Mouse (Mus musculus) limb, embryonic 14.5 days (tissue): ENCODE measurements around the gene Emg1. TPM values are rescaled to one million over a fixed set of nuclear protein-coding genes. Genes with fewer than 3 reads are reported as not detected.

Experiments used
- ATAC-seq: fragments of 200-750 bp; cut with Nextera tagmentation; 2 replicates; pipeline ENCODE4 v1.8.0; 2017; ENCODE audit warnings: low read depth, moderate number of reproducible peaks, moderate TSS enrichment; ENCODE audit not compliant: low FRiP score
- DNase-seq: peaks from one replicate; pipeline ENCODE4 v3.0.0-alpha.2; 2015; ENCODE audit warnings: low spot score
- H3K27ac ChIP-seq: fragments of 300-500 bp; sonication (generic); replicated peaks from 2 replicates; pipeline ENCODE4 v1.5.1; 2014; ENCODE audit warnings: low read depth, mild to moderate bottlenecking, low read length, moderate library complexity, mixed read lengths
- H3K27me3 ChIP-seq: fragments of 300-500 bp; sonication (generic); 2 replicates; pipeline ENCODE4 v1.6.1; 2014; ENCODE audit warnings: low read length, mixed read lengths; ENCODE audit not compliant: control insufficient read depth, insufficient read depth
- H3K36me3 ChIP-seq: fragments of 300-500 bp; sonication (generic); 2 replicates; pipeline ENCODE4 v1.6.1; 2014; ENCODE audit warnings: mild to moderate bottlenecking, low read length, moderate library complexity, mixed read lengths; ENCODE audit not compliant: control insufficient read depth, insufficient read depth
- H3K4me1 ChIP-seq: fragments of 300-500 bp; sonication (generic); 2 replicates; pipeline ENCODE4 v1.6.1; 2014; ENCODE audit warnings: antibody characterized with exemption, low read length, mixed read lengths; ENCODE audit not compliant: control insufficient read depth, insufficient read depth
- H3K4me2 ChIP-seq: fragments of 300-500 bp; sonication (generic); replicated peaks from 2 replicates; pipeline ENCODE4 v1.6.1; 2014; ENCODE audit warnings: low read depth, mild to moderate bottlenecking, low read length, moderate library complexity; ENCODE audit not compliant: severe bottlenecking
- H3K4me3 ChIP-seq: fragments of 300-500 bp; sonication (generic); replicated peaks from 2 replicates; pipeline ENCODE4 v1.5.1; 2014; ENCODE audit warnings: low read length
- H3K9ac ChIP-seq: fragments of 300-500 bp; sonication (generic); 2 replicates; pipeline ENCODE4 v1.6.1; 2014; ENCODE audit warnings: mild to moderate bottlenecking, low read depth, low read length, moderate library complexity; ENCODE audit not compliant: severe bottlenecking
- H3K9me3 ChIP-seq: fragments of 300-500 bp; sonication (generic); 2 replicates; pipeline ENCODE4 v1.6.1; 2016; ENCODE audit warnings: low read length; ENCODE audit not compliant: control insufficient read depth
- POLR2A ChIP-seq: fragments of 200-500 bp; IDR thresholded peaks from 2 replicates; pipeline ENCODE4 v1.8.0; 2012; ENCODE audit warnings: inconsistent platforms, mild to moderate bottlenecking, moderate library complexity, borderline replicate concordance; ENCODE audit not compliant: insufficient read depth, insufficient read length; ENCODE audit errors: extremely low read depth
- WGBS: fragments of 180-500 bp; shearing (Covaris S2); extraction: QIAGEN DNeasy Blood & Tissue Kit; methylation state at CpG from one replicate; pipeline ENCODE4 v1.1.7; 2014; 5-methylcytosine and 5-hydroxymethylcytosine counted together
- polyA plus RNA-seq, 2 experiments: library from polyadenylated mRNA; depleted of rRNA in 1 of 2; stranded (reverse) in 1 of 2; unstranded in 1 of 2; fragments of >200 nt; fragmentation: Nextera tagmentation in 1 of 2; extraction: Ambion mirVana in 1 of 2; gene quantifications; 2 replicates each; pipeline versions ENCODE4 v1.2.1 to v1.2.3; 2012 to 2014

Gene Emg1
- polyA plus RNA-seq, 2 experiments = 148 to 185 TPM

DNA sequence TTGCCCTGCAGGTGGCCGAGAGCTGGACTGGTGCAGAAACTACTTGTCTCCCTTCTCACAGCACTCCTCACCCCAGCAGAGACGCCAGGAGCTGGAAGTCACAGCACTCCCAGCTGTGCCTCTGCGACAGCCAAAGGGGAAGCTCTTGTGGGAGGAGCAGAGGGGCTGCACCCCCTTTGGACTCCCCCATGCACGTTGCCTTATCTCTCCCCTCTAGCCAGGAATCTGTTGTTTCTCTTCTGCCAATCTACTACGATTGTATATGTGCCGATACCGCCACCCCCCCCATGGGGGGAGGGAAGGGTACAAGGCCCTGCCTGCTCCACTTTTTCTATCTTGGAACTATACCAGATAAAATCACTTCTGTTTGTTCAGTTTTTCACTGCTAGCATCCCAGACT is 8.2 kb downstream of the Emg1 start:
- no peak for TF ChIP-seq POLR2A
- no peak overlapping the region for H3K4me2 ChIP-seq
- no peaks in the 10 kb centered on the region for H3K9me3 ChIP-seq
- no peaks in the 10 kb centered on the region for H3K4me1 ChIP-seq
- H3K27ac ChIP-seq = no peak overlapping the region
- H3K9ac ChIP-seq = no peak overlapping the region
- no peaks in the 10 kb centered on the region for H3K27me3 ChIP-seq
- DNase-seq (no peak), ATAC-seq (no peak)
- no peak overlapping the region for H3K4me3 ChIP-seq
- WGBS = 81% methylated on average over 7 of the region's 7 CpGs
- peaks cover 81% of the 10 kb centered on the region for H3K36me3 ChIP-seq

DNA sequence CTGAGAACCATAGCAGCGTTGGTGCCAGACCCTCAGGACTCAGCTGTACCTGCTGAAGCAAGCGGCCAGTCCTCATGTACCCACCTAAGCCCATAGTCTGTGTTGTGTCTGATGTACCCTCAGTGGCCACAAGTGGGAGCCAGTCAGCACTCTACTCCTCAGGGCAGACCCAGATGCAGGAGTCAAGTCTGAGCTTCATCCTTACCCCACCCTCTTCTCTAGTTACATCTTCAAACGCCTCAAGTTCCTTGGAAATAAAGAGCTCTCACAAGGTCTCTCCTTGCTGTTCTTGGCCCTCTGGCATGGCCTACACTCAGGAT is 9.2 kb downstream of the Emg1 start:
- H3K4me1 ChIP-seq = no peaks in the 10 kb centered on the region
- no peak overlapping the region for H3K27ac ChIP-seq
- H3K9me3 ChIP-seq = no peaks in the 10 kb centered on the region
- H3K36me3 ChIP-seq = peaks cover 74% of the 10 kb centered on the region
- H3K4me3 ChIP-seq = no peak overlapping the region
- ATAC-seq (peak; percentile 53; the same call in 1 of the 2 replicates), DNase-seq (peak; percentile 63)
- no peaks in the 10 kb centered on the region for H3K27me3 ChIP-seq
- 56% methylated on average over 3 of the region's 3 CpGs for WGBS
- H3K9ac ChIP-seq = no peak overlapping the region
- H3K4me2 ChIP-seq = no peak overlapping the region
- no peak for TF ChIP-seq POLR2A

DNA sequence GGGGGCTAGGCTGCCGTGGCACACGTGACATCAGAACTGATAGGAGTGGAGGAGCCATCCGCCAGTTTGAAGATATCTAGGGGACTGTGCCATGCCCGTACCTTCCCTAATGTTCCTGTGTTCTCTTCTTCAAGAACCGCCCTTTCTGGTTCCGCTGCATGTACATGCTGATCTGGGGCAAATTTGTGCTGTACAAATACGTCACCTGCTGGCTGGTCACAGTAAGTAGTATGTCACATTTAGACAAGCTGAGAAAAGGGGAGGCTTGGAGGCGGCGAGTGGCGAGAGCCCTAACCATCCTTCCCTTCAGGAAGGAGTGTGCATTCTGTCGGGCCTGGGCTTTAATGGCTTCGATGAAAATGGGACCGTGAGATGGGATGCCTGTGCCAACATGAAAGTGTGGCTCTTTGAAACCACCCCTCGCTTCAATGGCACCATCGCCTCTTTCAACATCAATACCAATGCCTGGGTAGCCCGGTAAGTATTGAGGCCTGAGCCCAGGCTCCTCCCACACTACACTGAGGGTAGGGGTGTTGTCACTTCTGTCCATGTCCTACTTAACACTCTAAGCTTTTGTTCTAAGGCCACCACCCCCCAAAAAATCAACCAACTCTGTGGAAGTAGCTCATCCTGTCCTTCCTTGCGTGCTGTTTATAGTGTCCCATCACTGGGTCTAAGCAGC is 9.7 kb downstream of the Emg1 start:
- no peak for TF ChIP-seq POLR2A
- Histone ChIP-seq H3K9me3 (no peaks in the 10 kb centered on the region), H3K36me3 (peaks cover 70% of the 10 kb centered on the region), H3K4me2 (no peak overlapping the region), H3K4me1 (no peaks in the 10 kb centered on the region), H3K27me3 (no peaks in the 10 kb centered on the region), H3K27ac (no peak overlapping the region), H3K9ac (no peak overlapping the region), H3K4me3 (no peak overlapping the region)
- DNase-seq = no peak
- 91% methylated on average over 17 of the region's 17 CpGs for WGBS
- no peak for ATAC-seq

DNA sequence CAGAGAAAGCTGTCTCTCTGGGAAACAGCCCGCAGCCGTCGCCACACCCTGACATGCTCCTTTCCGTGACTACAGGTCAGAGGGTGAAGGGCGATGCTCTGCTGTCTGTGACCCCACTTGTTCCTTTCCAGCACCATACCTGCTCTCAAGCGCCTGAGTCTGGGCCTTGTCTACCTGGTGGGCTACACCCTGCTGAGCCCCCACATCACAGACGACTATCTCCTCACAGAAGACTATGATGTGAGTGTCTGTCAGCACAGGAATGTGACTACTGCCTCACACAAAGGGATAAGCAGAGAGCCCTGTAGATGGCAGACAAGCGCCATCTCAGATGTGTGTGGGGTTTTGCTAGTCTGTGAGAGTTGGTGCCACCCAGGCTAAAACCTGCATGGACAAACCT is 10.6 kb downstream of the Emg1 start:
- DNase-seq = no peak
- Histone ChIP-seq H3K4me2 (no peak overlapping the region), H3K4me3 (no peak overlapping the region), H3K27ac (no peak overlapping the region), H3K9ac (no peak overlapping the region), H3K36me3 (peaks cover 69% of the 10 kb centered on the region), H3K4me1 (no peaks in the 10 kb centered on the region), H3K27me3 (no peaks in the 10 kb centered on the region), H3K9me3 (no peaks in the 10 kb centered on the region)
- no peak for TF ChIP-seq POLR2A
- no peak for ATAC-seq
- WGBS = 81% methylated on average over 8 of the region's 8 CpGs

DNA sequence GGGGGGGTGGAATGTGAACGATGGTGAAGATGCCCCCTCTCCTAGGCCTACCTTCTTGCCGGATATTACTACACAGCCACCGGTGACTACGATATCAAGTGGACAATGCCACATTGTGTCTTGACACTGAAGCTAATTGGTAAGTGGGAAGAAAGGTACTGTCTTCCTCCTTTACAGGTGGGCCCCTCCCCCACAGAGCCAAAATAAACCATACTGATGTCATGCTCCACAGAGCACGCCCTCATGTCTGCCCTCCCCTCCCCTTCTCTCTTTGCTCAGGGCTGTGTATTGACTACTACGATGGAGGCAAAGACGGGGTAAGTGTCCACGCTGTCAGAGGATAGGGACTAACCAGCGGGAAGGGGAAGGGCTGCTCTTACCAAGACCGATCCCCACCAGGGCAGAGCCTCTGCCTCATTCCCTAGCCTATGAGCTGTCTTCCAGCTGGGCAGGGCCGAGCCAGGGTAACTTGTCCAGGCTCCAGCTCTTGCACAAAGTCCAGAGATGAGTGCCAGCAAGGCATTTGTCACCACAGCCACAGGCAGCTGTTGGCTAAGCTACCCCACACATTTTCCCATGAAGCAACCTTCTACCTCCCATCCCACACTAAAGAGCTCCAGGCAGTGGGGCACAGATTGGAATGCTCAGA is 11.9 kb downstream of the Emg1 start:
- DNase-seq (peak; percentile 34), ATAC-seq (peak; percentile 37; the same call in 1 of the 2 replicates)
- Histone ChIP-seq H3K9me3 (no peaks in the 10 kb centered on the region), H3K27ac (no peak overlapping the region), H3K4me2 (no peak overlapping the region), H3K4me3 (no peak overlapping the region), H3K36me3 (peaks cover 61% of the 10 kb centered on the region), H3K27me3 (no peaks in the 10 kb centered on the region), H3K4me1 (no peaks in the 10 kb centered on the region), H3K9ac (no peak overlapping the region)
- no peak for TF ChIP-seq POLR2A
- 96% methylated on average over 10 of the region's 11 CpGs for WGBS
